Mouse (Mus musculus) forebrain, embryonic 14.5 days (tissue): ENCODE results near the gene Wdr78. TPM values are rescaled to one million over a fixed set of nuclear protein-coding genes. Genes with fewer than 3 reads are reported as not detected.

Experiments
- ATAC-seq: fragments of 200-750 bp; cut with Nextera tagmentation; 2 replicates; pipeline ENCODE4 v1.8.0; 2017; ENCODE audit warnings: mild to moderate bottlenecking, moderate library complexity
- DNase-seq: peaks from one replicate; pipeline ENCODE4 v3.0.0-alpha.2; 2015; ENCODE audit warnings: low spot score
- H3K27ac ChIP-seq: fragments of 300-500 bp; sonication (generic); 2 replicates; pipeline ENCODE4 v1.5.1; 2014; ENCODE audit warnings: low read depth, mild to moderate bottlenecking, control low read depth, low read length, moderate library complexity
- H3K27me3 ChIP-seq: fragments of 300-500 bp; sonication (generic); replicated peaks from 2 replicates; pipeline ENCODE4 v1.6.1; 2014; ENCODE audit warnings: low read length, control low read depth, mixed read lengths; ENCODE audit not compliant: control insufficient read depth, insufficient read depth
- H3K36me3 ChIP-seq: fragments of 300-500 bp; sonication (generic); 2 replicates; pipeline ENCODE4 v1.6.1; 2014; ENCODE audit warnings: low read length, control low read depth; ENCODE audit not compliant: control insufficient read depth, insufficient read depth
- H3K4me1 ChIP-seq: fragments of 300-500 bp; sonication (generic); 2 replicates; pipeline ENCODE4 v1.6.1; 2014; ENCODE audit warnings: antibody characterized with exemption, low read length, control low read depth; ENCODE audit not compliant: control insufficient read depth, insufficient read depth
- H3K4me2 ChIP-seq: fragments of 300-500 bp; sonication (generic); 2 replicates; pipeline ENCODE4 v1.6.1; 2014; ENCODE audit warnings: mild to moderate bottlenecking, control low read depth, low read length
- H3K4me3 ChIP-seq: fragments of 300-500 bp; sonication (generic); 2 replicates; pipeline ENCODE4 v1.5.1; 2014; ENCODE audit warnings: low read depth, low read length, control low read depth
- H3K9ac ChIP-seq: fragments of 300-500 bp; sonication (generic); 2 replicates; pipeline ENCODE4 v1.6.1; 2014; ENCODE audit warnings: mild to moderate bottlenecking, low read length, control low read depth, moderate library complexity
- H3K9me3 ChIP-seq: fragments of 300-500 bp; sonication (generic); replicated peaks from 2 replicates; pipeline ENCODE4 v1.6.1; 2016; ENCODE audit warnings: low read length, control low read depth, mixed read lengths; ENCODE audit not compliant: control insufficient read depth
- WGBS: fragments of 180-500 bp; shearing (Covaris S2); extraction: QIAGEN DNeasy Blood & Tissue Kit; methylation state at CpG from one replicate; pipeline ENCODE4 v1.1.7; 2014; 5-methylcytosine and 5-hydroxymethylcytosine counted together
- polyA plus RNA-seq: library from polyadenylated mRNA; unstranded; fragments of >200 nt; fragmentation: Nextera tagmentation; extraction: Ambion mirVana; gene quantifications from 2 replicates; pipeline ENCODE4 v1.2.1, GENCODE M21; 2014

The Wdr78 gene
- polyA plus RNA-seq, 1 experiment from 2014 or later: 3.4 TPM

- Histone ChIP-seq H3K9me3 (no peaks in the 10 kb centered on the region), H3K4me2 (no peak overlapping the region), H3K4me1 (peaks cover 5% of the 10 kb centered on the region; the same call in 1 of the 2 replicates), H3K9ac (no peak overlapping the region), H3K4me3 (no peak overlapping the region), H3K36me3 (no peaks in the 10 kb centered on the region), H3K27me3 (no peaks in the 10 kb centered on the region), H3K27ac (no peak overlapping the region)
- ATAC-seq (no peak), DNase-seq (no peak)
- WGBS: 78% methylated on average over 15 of the region's 15 CpGs
Measured at GRCm38 (mm10) chr4:103005190-103005945, 109.0 kb downstream of the Wdr78 start.

- no peak for ATAC-seq
Measured at GRCm38 (mm10) chr4:103004681-103005080, 109.7 kb downstream of the Wdr78 start.

GRCm38 (mm10) chr4:102991685-102992084 is 122.7 kb downstream of the Wdr78 start:
- Histone ChIP-seq H3K4me3 (no peak overlapping the region), H3K9ac (no peak overlapping the region), H3K27me3 (no peaks in the 10 kb centered on the region), H3K4me2 (no peak overlapping the region), H3K9me3 (no peaks in the 10 kb centered on the region), H3K36me3 (no peaks in the 10 kb centered on the region), H3K4me1 (no peaks in the 10 kb centered on the region), H3K27ac (no peak overlapping the region)
- ATAC-seq (no peak), DNase-seq (no peak)
- WGBS: 60% methylated on average over 3 of the region's 3 CpGs

More at GRCm38 (mm10) chr4:103004681-103005080, 109.7 kb downstream of the Wdr78 start:
- no peak overlapping the region for H3K4me3 ChIP-seq
- no peak overlapping the region for H3K4me2 ChIP-seq
- H3K4me1 ChIP-seq: peaks cover 5% of the 10 kb centered on the region; the same call in 1 of the 2 replicates
- H3K9ac ChIP-seq: no peak overlapping the region
- no peak for DNase-seq
- WGBS: 86% methylated on average over 4 of the region's 4 CpGs
- H3K27ac ChIP-seq: no peak overlapping the region
- no peaks in the 10 kb centered on the region for H3K36me3 ChIP-seq
- no peaks in the 10 kb centered on the region for H3K9me3 ChIP-seq
- H3K27me3 ChIP-seq: no peaks in the 10 kb centered on the region

- H3K9ac ChIP-seq: no peak overlapping the region
- DNase-seq: no peak
- ATAC-seq: no peak
- H3K4me2 ChIP-seq: no peak overlapping the region
- no peaks in the 10 kb centered on the region for H3K36me3 ChIP-seq
- H3K4me1 ChIP-seq: no peaks in the 10 kb centered on the region
- 88% methylated on average over 11 of the region's 11 CpGs for WGBS
- H3K4me3 ChIP-seq: no peak overlapping the region
- no peak overlapping the region for H3K27ac ChIP-seq
- H3K27me3 ChIP-seq: no peaks in the 10 kb centered on the region
- no peaks in the 10 kb centered on the region for H3K9me3 ChIP-seq
Measured at GRCm38 (mm10) chr4:102990595-102991340, 123.6 kb downstream of the Wdr78 start.

GRCm38 (mm10) chr4:102990016-102990415 is 124.3 kb downstream of the Wdr78 start:
- ATAC-seq: no peak
- Histone ChIP-seq H3K4me3 (no peak overlapping the region), H3K27me3 (no peaks in the 10 kb centered on the region), H3K4me2 (no peak overlapping the region), H3K4me1 (no peaks in the 10 kb centered on the region), H3K27ac (no peak overlapping the region), H3K9me3 (no peaks in the 10 kb centered on the region), H3K9ac (no peak overlapping the region), H3K36me3 (no peaks in the 10 kb centered on the region)
- WGBS: 71% methylated on average over 4 of the region's 4 CpGs
- no peak for DNase-seq

GRCm38 (mm10) chr4:102989391-102989790 is 125.0 kb downstream of the Wdr78 start:
- Histone ChIP-seq H3K9me3 (no peaks in the 10 kb centered on the region), H3K4me3 (no peak overlapping the region), H3K27ac (no peak overlapping the region), H3K27me3 (no peaks in the 10 kb centered on the region), H3K4me1 (no peaks in the 10 kb centered on the region), H3K9ac (no peak overlapping the region), H3K4me2 (no peak overlapping the region), H3K36me3 (no peaks in the 10 kb centered on the region)
- DNase-seq (no peak), ATAC-seq (no peak)
- 81% methylated on average over 5 of the region's 5 CpGs for WGBS

GRCm38 (mm10) chr4:102988526-102988925 is 125.8 kb downstream of the Wdr78 start:
- ATAC-seq (no peak), DNase-seq (no peak)
- Histone ChIP-seq H3K9ac (no peak overlapping the region), H3K4me3 (no peak overlapping the region), H3K27me3 (no peaks in the 10 kb centered on the region), H3K4me1 (no peaks in the 10 kb centered on the region), H3K36me3 (no peaks in the 10 kb centered on the region), H3K4me2 (no peak overlapping the region), H3K9me3 (no peaks in the 10 kb centered on the region), H3K27ac (no peak overlapping the region)
- 85% methylated on average over 6 of the region's 6 CpGs for WGBS
